Mouse (Mus musculus) liver, adult 10 weeks (tissue): ENCODE measurements around the gene Tgtp2. TPM values are rescaled to one million over a fixed set of nuclear protein-coding genes. Genes with fewer than 3 reads are reported as not detected.

Source experiments
- polyA plus RNA-seq: library from polyadenylated mRNA; stranded (reverse); fragments of 350-450 nt; fragmentation: Illumina TruSeq; extraction: RNeasy Lipid Tissue Mini Kit (QIAGEN cat#74804); gene quantifications from one replicate; pipeline ENCODE4 v1.2.3, GENCODE M21; 2014; ENCODE audit warnings: low read depth, low replicate concordance

Gene Tgtp2
- polyA plus RNA-seq = 11.2 TPM

DNA sequence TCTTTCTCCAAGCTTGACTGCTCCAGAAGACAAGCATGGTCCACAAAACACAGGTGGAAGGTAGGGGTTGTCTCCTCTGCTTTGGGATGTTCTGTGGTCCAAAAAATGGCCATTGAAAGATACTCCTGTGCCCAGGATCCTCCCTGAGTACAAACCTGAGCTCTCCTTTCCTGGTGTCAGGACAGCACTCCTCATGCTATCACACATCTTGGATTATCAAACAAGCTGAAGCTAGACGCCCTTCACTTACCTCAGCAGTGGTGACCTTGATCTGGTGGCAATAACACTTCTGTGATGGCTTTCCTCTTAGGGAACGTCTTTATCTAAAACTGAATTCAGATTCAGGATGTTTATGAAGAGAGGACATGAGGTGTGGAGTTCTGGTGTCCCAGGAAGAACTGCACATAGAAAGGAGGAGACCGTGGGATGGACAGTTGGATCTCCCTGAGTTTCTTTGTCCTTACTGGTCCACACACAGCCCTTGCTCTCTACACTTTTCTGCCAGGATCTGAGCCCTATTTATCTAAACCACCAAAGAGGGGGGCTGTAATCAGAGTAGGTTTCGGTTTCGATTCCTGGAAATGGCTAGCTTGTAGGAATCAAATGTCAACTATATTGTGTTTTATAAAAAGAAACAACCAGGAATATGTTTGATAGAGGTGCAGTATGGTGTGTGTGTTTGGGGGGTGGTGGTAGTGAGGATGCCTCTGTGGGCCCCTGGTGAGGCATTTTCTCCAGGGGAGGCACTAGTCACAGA is at the start of gene Tgtp2:
Tgtp2 (minus strand) TSS at position 494 of the 757 bp plus-strand sequence.

DNA sequence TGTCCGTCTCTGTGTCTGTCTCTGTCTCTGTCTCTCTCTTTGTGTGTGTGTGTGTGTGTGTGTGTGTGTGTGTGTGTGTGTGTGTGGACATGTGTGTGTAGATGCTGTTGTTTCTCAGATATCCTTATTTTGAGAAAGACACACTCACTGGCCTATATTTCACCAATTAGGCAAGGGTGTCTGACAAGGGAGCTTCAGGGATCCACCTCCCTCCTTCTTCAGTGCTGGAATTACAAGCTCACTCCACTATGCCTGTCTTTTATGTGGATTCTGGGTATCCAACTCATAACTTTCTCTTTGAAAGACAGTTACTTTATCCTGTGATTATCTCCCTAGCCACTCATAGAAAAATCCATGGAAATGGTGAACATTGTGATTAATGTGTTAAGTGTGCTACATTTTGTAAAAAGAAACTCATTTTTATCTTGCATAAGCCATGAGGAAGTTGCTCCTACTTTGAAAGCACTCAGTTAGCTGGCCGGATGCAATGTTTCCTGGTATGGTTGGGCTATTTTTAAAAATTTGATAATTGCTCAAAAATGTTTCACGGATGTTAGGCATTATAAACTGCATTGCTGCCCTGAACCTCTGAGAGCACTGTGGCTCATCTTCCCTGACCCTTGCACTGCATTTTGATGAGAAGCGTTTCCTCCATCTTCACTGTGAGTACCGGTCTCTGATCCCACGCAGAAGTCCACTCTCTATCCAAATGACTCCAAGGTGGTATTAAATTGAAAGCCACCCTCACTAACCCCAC is 12.2 kb upstream of the Tgtp2 start, which contains the start of gene Ifi47:
Ifi47 (plus strand) TSS at position 587 of the 757 bp plus-strand sequence.

DNA sequence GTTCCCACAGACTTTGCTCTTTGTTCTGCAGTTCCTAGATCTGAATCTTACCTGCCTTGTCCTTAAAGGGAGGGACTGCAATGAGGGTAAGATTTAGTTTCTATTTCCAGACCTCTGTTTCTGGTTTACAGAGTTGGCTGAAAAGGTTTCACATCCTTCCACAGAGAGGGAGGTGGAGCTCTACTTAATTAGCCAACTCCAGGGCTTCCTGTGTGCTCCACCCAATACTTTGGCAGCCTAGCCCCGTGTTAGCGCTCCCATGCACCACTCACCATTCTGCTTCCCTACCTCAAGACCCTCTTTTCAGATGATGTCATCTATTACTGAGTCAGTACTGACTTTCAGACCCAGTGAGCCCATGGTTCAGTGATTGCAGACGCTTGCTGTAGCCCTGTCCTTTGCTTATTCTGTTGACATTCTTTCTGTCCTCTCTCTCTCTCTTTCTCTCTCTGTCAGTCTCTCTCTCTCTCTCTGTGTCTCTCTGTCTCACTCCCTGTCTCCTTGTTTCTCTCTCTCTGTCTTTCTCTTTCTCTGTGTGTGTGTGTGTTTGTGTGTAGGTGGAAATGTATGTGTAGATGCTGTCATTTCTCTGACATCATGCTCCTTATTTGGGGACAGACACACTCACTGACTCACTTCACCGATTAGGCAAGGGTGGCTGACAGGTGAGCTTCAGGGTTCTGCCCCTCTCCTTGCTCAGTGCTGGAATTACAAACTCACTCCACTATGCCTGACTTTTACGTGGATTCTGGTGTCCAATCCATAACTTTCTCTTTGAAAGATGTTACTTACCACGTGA is 12.7 kb downstream of the Tgtp2 start, which contains the start of gene 9930111J21Rik2:
9930111J21Rik2 (minus strand) TSS at position 150 of the 799 bp plus-strand sequence.

Other genes starting within 250 kb of the Tgtp2 start
- 7.4 TPM for gene Trim41, start 246.9 kb downstream of the Tgtp2 start, polyA plus RNA-seq
- 6.3 TPM for gene Trim7, start 238.1 kb downstream of the Tgtp2 start, polyA plus RNA-seq
- 2.9 TPM for gene Gm12184, start 237.6 kb downstream of the Tgtp2 start, polyA plus RNA-seq
- gene Irgm1, start 192.5 kb downstream of the Tgtp2 start, polyA plus RNA-seq = 112 TPM
- gene Gm5431, start 162.0 kb downstream of the Tgtp2 start, polyA plus RNA-seq = 1.3 TPM
- gene Psme2b, start 118.0 kb downstream of the Tgtp2 start, polyA plus RNA-seq = 1.6 TPM
- 0.79 TPM for gene Olfr56, start 85.3 kb downstream of the Tgtp2 start, polyA plus RNA-seq
- 0.29 TPM for gene 9930111J21Rik1, start 84.8 kb downstream of the Tgtp2 start, polyA plus RNA-seq
- gene Gm12185, start 72.0 kb downstream of the Tgtp2 start, polyA plus RNA-seq = 0.13 TPM
- 18.7 TPM for gene Tgtp1, start 70.0 kb downstream of the Tgtp2 start, polyA plus RNA-seq
- gene 9930111J21Rik2, start 13.0 kb downstream of the Tgtp2 start, polyA plus RNA-seq = 3.9 TPM
- 51.2 TPM for gene Ifi47, start 12.4 kb upstream of the Tgtp2 start, polyA plus RNA-seq
- 0.19 TPM for gene Olfr1396, start 50.7 kb upstream of the Tgtp2 start, polyA plus RNA-seq
- gene Olfr1395, start 78.1 kb upstream of the Tgtp2 start, polyA plus RNA-seq = not detected
- not detected for gene Olfr1394, start 90.2 kb upstream of the Tgtp2 start, polyA plus RNA-seq
- 5.2 TPM for gene Btnl9, start 123.0 kb upstream of the Tgtp2 start, polyA plus RNA-seq
- 38.5 TPM for gene Zfp62, start 139.1 kb upstream of the Tgtp2 start, polyA plus RNA-seq
- 30.2 TPM for gene Mgat1, start 180.0 kb upstream of the Tgtp2 start, polyA plus RNA-seq
- 0.48 TPM for gene Olfr1393, start 214.1 kb upstream of the Tgtp2 start, polyA plus RNA-seq
- not detected for gene Olfr1392, start 221.1 kb upstream of the Tgtp2 start, polyA plus RNA-seq
- gene Olfr10, start 240.5 kb upstream of the Tgtp2 start, polyA plus RNA-seq = not detected